Mouse (Mus musculus) stomach, embryonic 15.5 days (tissue): ENCODE data around the gene Syt1. TPM values are rescaled to one million over a fixed set of nuclear protein-coding genes. Genes with fewer than 3 reads are reported as not detected.

Experiments
- ATAC-seq: fragments of 200-750 bp; cut with Nextera tagmentation; 2 replicates; pipeline ENCODE4 v1.8.0; 2017; ENCODE audit warnings: low read depth, moderate number of reproducible peaks, moderate TSS enrichment; ENCODE audit not compliant: insufficient read depth, low FRiP score
- H3K27ac ChIP-seq: fragments of 300-500 bp; sonication (generic); 2 replicates; pipeline ENCODE4 v1.5.1; 2015; ENCODE audit warnings: mild to moderate bottlenecking, inconsistent platforms
- H3K27me3 ChIP-seq: fragments of 300-500 bp; sonication (generic); replicated peaks from 2 replicates; pipeline ENCODE4 v1.6.1; 2015; ENCODE audit warnings: inconsistent platforms
- H3K36me3 ChIP-seq: fragments of 300-500 bp; sonication (generic); 2 replicates; pipeline ENCODE4 v1.6.1; 2015; ENCODE audit warnings: inconsistent platforms
- H3K4me1 ChIP-seq: fragments of 300-500 bp; sonication (generic); 2 replicates; pipeline ENCODE4 v1.6.1; 2015; ENCODE audit warnings: inconsistent platforms
- H3K4me2 ChIP-seq: fragments of 300-500 bp; sonication (generic); 2 replicates; pipeline ENCODE4 v1.6.1; 2015; ENCODE audit warnings: mild to moderate bottlenecking, inconsistent platforms
- H3K4me3 ChIP-seq: fragments of 300-500 bp; sonication (generic); replicated peaks from 2 replicates; pipeline ENCODE4 v1.5.1; 2015; ENCODE audit warnings: inconsistent platforms
- H3K9ac ChIP-seq: fragments of 300-500 bp; sonication (generic); 2 replicates; pipeline ENCODE4 v1.6.1; 2015; ENCODE audit warnings: inconsistent platforms
- H3K9me3 ChIP-seq: fragments of 300-500 bp; sonication (generic); 2 replicates; pipeline ENCODE4 v1.6.1; 2016; ENCODE audit warnings: inconsistent platforms
- WGBS: fragments of 180-500 bp; shearing (Covaris S2); methylation state at CpG from one replicate; pipeline ENCODE4 v1.1.7; 2015; 5-methylcytosine and 5-hydroxymethylcytosine counted together
- polyA plus RNA-seq: library from polyadenylated mRNA; unstranded; fragments of >200 nt; fragmentation: Nextera tagmentation; extraction: Ambion mirVana; gene quantifications from 2 replicates; pipeline ENCODE4 v1.2.1, GENCODE M21; 2015

The Syt1 gene
- polyA plus RNA-seq, 1 experiment from 2014 or later = 7.2 TPM

- Histone ChIP-seq H3K4me3 (no peak overlapping the region), H3K27me3 (no peaks in the 10 kb centered on the region), H3K4me2 (no peak overlapping the region), H3K4me1 (no peaks in the 10 kb centered on the region), H3K9ac (no peak overlapping the region), H3K36me3 (no peaks in the 10 kb centered on the region), H3K9me3 (no peaks in the 10 kb centered on the region), H3K27ac (no peak overlapping the region)
- no peak for ATAC-seq
- 74% methylated on average over 8 of the region's 8 CpGs for WGBS
Measured at GRCm38 (mm10) chr10:108630841-108631240, 379.9 kb downstream of the Syt1 start.

DNA sequence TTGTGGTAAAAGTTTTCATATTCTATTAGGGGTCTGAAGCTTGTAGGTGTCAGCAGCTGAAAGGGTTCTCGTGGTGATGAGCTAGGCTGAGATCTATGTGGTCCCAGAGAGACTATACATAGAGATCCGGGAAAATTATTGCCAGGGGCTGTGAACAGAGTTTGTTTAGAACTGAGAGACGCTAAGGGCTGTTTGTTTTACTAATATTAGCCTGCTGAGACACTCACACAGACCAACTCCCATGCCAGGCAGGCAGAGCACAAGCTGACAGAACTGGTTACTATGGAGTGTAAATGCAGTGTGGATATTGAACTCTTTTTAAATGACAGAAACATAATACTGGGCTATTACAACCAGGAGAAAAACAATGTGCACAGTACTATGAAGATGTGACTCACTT lies 384.4 kb downstream of the Syt1 start:
- WGBS = 26% methylated on average over 3 of the region's 3 CpGs
- ATAC-seq = no peak
- Histone ChIP-seq H3K4me1 (no peaks in the 10 kb centered on the region), H3K27ac (no peak overlapping the region), H3K9me3 (no peaks in the 10 kb centered on the region), H3K36me3 (no peaks in the 10 kb centered on the region), H3K4me3 (no peak overlapping the region), H3K27me3 (no peaks in the 10 kb centered on the region), H3K4me2 (no peak overlapping the region), H3K9ac (no peak overlapping the region)

DNA sequence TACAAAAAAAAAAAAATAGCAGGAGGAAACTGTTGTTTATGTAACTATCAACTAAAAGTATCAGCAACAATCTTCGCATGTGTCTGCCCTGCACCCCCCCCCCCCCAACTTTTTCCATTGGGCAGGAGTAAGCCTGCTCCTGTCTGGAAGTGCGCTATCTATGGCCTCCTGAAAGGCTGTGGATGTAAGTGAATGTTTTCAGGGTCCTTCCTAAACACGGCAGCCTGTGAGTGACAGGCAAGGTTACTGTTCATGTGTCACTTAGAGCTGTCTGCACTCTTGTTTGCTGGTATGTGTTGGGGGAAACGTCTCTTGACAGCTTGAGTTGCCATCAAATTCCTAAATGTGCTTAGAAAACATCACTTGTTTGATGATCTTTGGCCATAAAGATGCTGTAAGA lies 387.8 kb downstream of the Syt1 start:
- H3K4me1 ChIP-seq = no peaks in the 10 kb centered on the region
- no peak overlapping the region for H3K4me2 ChIP-seq
- no peak overlapping the region for H3K4me3 ChIP-seq
- H3K9me3 ChIP-seq = no peaks in the 10 kb centered on the region
- no peak overlapping the region for H3K27ac ChIP-seq
- no peak overlapping the region for H3K9ac ChIP-seq
- no peaks in the 10 kb centered on the region for H3K36me3 ChIP-seq
- no peaks in the 10 kb centered on the region for H3K27me3 ChIP-seq
- ATAC-seq = no peak
- WGBS = 62% methylated on average over 4 of the region's 4 CpGs

- Histone ChIP-seq H3K27me3 (no peaks in the 10 kb centered on the region), H3K4me2 (no peak overlapping the region), H3K27ac (no peak overlapping the region), H3K4me1 (no peaks in the 10 kb centered on the region), H3K36me3 (no peaks in the 10 kb centered on the region), H3K9me3 (no peaks in the 10 kb centered on the region), H3K4me3 (no peak overlapping the region), H3K9ac (no peak overlapping the region)
- WGBS = 89% methylated on average over 5 of the region's 5 CpGs
- ATAC-seq = no peak
Measured at GRCm38 (mm10) chr10:108619861-108620260, 390.9 kb downstream of the Syt1 start.

DNA sequence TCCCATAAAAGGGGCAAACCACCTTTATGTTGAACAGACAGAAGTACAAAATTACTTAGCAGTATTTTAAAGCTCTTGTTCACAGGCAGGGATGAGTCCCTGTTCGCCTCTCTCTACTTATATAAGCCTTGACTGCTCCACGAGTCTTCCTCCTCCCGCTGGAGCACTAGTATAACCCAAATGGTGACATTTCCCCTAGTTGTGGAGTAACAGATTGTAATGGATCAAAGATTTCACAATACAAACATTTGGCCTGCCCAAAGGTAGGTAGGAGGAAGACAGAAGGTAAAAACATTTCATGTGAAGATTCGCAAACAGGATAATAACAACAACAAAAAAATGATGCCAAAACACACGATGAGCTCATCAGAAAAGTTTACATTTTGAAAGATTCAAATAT lies 391.6 kb downstream of the Syt1 start:
- no peak for ATAC-seq
- no peaks in the 10 kb centered on the region for H3K4me1 ChIP-seq
- H3K4me2 ChIP-seq = no peak overlapping the region
- H3K27me3 ChIP-seq = no peaks in the 10 kb centered on the region
- no peak overlapping the region for H3K27ac ChIP-seq
- no peaks in the 10 kb centered on the region for H3K9me3 ChIP-seq
- H3K9ac ChIP-seq = no peak overlapping the region
- WGBS = 88% methylated on average over 5 of the region's 5 CpGs
- H3K4me3 ChIP-seq = no peak overlapping the region
- H3K36me3 ChIP-seq = no peaks in the 10 kb centered on the region

DNA sequence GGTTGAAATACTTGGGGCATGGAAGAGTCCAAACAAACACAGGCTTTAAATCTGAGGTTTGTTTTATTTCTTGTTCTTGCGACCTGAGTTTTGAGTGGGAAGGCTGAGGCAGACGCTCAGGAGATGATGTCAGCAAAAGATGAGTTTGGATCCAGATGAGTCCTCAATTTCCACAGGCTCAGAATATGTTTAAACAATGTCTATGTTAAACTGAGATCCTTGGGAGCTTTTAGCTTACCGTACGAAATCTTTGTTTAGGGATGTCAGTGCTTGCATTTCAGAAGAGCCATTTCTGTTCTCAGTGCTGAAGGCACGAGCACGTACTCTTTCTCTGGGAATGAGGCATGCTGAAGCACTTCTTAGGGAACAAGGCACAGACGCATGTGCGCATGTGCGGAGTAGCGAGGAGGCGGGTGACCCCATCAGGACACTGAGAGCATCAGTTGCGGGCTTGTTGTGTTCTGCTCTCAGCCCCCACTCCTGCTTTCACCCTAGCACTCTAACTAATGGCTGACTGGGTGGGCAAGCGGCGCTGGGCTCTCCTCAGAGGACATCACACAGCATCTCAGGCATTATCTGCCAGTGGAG lies 400.6 kb downstream of the Syt1 start:
- no peak overlapping the region for H3K27ac ChIP-seq
- H3K4me2 ChIP-seq = no peak overlapping the region
- ATAC-seq = no peak
- H3K4me3 ChIP-seq = no peak overlapping the region
- no peak overlapping the region for H3K9ac ChIP-seq
- no peaks in the 10 kb centered on the region for H3K4me1 ChIP-seq
- 51% methylated on average over 14 of the region's 14 CpGs for WGBS
- no peaks in the 10 kb centered on the region for H3K27me3 ChIP-seq
- H3K36me3 ChIP-seq = no peaks in the 10 kb centered on the region
- no peaks in the 10 kb centered on the region for H3K9me3 ChIP-seq

- no peak overlapping the region for H3K27ac ChIP-seq
- no peaks in the 10 kb centered on the region for H3K4me1 ChIP-seq
- ATAC-seq = no peak
- H3K36me3 ChIP-seq = no peaks in the 10 kb centered on the region
- H3K27me3 ChIP-seq = no peaks in the 10 kb centered on the region
- H3K4me2 ChIP-seq = no peak overlapping the region
- no peaks in the 10 kb centered on the region for H3K9me3 ChIP-seq
- no peak overlapping the region for H3K4me3 ChIP-seq
- WGBS = 57% methylated on average over 8 of the region's 8 CpGs
- H3K9ac ChIP-seq = no peak overlapping the region
Measured at GRCm38 (mm10) chr10:108601672-108602412, 408.9 kb downstream of the Syt1 start.

DNA sequence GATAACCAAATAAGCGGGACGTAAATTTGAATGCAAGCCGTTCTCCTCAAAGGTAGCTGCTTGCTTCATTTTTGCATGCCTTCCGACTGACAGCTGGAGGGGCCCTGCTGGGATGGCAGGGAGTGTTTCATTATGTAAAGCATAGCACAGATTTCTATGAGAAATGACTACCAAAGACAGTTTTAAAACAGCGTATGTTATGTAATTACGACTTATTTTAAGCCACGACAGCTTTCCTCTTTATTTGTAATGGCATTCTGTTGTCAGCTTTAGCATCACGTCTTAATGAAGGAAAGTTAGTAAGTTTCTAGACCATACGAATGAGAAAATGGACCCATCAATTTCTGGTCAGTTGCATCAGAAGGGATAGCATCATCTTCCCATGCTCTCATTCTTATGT lies 410.1 kb downstream of the Syt1 start:
- no peaks in the 10 kb centered on the region for H3K27me3 ChIP-seq
- no peaks in the 10 kb centered on the region for H3K9me3 ChIP-seq
- H3K27ac ChIP-seq = no peak overlapping the region
- no peak for ATAC-seq
- WGBS = 80% methylated on average over 9 of the region's 9 CpGs
- peaks cover 1% of the 10 kb centered on the region; the same call in 1 of the 2 replicates for H3K4me1 ChIP-seq
- no peak overlapping the region for H3K4me2 ChIP-seq
- H3K36me3 ChIP-seq = no peaks in the 10 kb centered on the region
- no peak overlapping the region for H3K9ac ChIP-seq
- no peak overlapping the region for H3K4me3 ChIP-seq

- WGBS = 95% methylated on average over 1 of the region's 1 CpGs
- no peaks in the 10 kb centered on the region for H3K36me3 ChIP-seq
- H3K27me3 ChIP-seq = no peaks in the 10 kb centered on the region
- no peak overlapping the region for H3K4me2 ChIP-seq
- no peaks in the 10 kb centered on the region for H3K9me3 ChIP-seq
- no peak overlapping the region for H3K27ac ChIP-seq
- no peak overlapping the region for H3K9ac ChIP-seq
- no peak for ATAC-seq
- H3K4me3 ChIP-seq = no peak overlapping the region
- H3K4me1 ChIP-seq = peaks cover 4% of the 10 kb centered on the region; the same call in 1 of the 2 replicates
Measured at GRCm38 (mm10) chr10:108597385-108597784, 413.4 kb downstream of the Syt1 start.

DNA sequence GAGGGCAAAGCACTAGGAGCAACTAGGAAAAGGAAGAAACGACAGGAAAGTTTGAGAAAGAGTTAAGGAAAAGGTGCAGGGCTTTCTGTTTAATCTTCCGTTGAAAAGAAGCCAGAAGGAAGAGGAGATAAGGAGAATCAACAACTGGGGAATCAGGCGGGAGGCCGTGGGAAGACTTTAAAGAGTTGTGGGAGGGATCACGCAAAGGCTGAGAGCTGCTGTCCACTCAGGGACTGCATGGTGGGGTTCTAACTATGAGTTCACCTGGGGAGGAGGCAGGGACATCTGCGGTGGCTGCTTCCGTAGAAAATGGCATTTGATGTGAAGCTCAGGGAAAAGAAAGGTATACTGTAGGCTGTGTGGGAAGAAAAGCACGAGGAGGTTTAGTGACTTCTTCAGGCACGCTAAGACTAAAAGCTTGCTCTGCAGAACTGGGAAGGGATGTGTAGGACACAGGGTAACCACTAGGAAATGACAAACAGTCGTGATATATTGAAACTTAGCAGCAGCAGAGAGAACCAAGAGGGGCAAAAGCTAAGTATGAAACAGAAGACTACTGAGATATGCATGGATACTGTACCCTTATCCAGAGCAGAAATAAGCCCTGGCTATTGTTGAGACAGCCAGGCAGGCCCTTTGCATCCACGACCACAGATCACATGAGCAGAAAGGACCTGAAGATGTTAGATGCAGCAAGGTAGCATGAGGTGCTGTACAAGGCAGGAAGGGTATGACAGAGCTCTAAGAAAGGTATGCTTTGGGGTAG lies 414.4 kb downstream of the Syt1 start:
- H3K9me3 ChIP-seq = no peaks in the 10 kb centered on the region
- H3K27ac ChIP-seq = no peak overlapping the region
- no peak overlapping the region for H3K4me3 ChIP-seq
- H3K4me2 ChIP-seq = peak overlapping the region; percentile 33
- H3K27me3 ChIP-seq = no peaks in the 10 kb centered on the region
- peaks cover 4% of the 10 kb centered on the region; the same call in 1 of the 2 replicates for H3K4me1 ChIP-seq
- H3K9ac ChIP-seq = no peak overlapping the region
- no peaks in the 10 kb centered on the region for H3K36me3 ChIP-seq
- 21% methylated on average over 11 of the region's 11 CpGs for WGBS
- ATAC-seq = peak; percentile 43; the same call in 1 of the 2 replicates

DNA sequence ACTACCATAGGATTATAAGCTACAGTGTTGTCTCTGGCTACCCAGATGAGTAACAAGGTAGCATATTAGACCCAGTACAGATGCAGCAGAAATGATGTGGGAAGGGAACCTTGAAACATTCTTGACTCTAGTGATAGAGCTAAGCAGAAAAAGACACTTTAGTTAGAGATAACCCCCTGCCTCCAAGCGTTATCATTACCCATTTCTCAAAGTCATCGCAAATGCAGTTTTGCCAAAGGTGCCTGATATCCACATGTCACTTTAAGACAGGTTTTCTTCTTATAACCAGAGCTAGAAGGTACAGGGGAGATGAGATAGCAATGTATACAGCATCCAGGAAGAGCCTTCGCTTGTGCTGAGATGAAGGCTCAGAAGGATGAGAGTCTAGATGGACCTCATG lies 421.4 kb downstream of the Syt1 start:
- no peak for ATAC-seq

DNA sequence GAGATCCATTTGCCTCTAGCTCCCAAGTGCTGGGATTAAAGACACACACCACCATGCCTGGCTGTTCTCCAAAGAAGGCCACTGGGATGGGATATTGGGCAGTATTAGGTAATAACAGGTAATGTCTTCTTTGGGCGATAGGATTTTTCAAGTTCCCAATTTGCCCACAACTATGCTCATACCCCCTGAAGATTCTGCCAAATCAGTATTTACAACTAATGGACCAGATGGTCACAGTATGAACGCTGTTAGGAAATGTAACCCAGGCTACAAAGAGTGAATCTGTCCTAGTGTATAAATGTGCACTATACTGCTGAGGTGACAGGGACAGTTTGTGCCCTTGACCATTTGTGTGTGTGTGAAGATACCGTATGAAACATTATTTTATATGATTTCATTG lies 421.9 kb downstream of the Syt1 start:
- no peaks in the 10 kb centered on the region for H3K27me3 ChIP-seq
- no peak overlapping the region for H3K4me2 ChIP-seq
- no peak overlapping the region for H3K27ac ChIP-seq
- H3K4me1 ChIP-seq = no peaks in the 10 kb centered on the region
- H3K9me3 ChIP-seq = no peaks in the 10 kb centered on the region
- H3K9ac ChIP-seq = no peak overlapping the region
- no peak overlapping the region for H3K4me3 ChIP-seq
- WGBS = 85% methylated on average over 3 of the region's 3 CpGs
- no peaks in the 10 kb centered on the region for H3K36me3 ChIP-seq
- ATAC-seq = no peak

More for the DNA sequence above, 421.4 kb downstream of the Syt1 start:
- H3K4me2 ChIP-seq = no peak overlapping the region
- H3K36me3 ChIP-seq = no peaks in the 10 kb centered on the region
- H3K27me3 ChIP-seq = no peaks in the 10 kb centered on the region
- H3K27ac ChIP-seq = no peak overlapping the region
- H3K9ac ChIP-seq = no peak overlapping the region
- no peak overlapping the region for H3K4me3 ChIP-seq
- 78% methylated on average over 3 of the region's 3 CpGs for WGBS
- H3K9me3 ChIP-seq = no peaks in the 10 kb centered on the region
- H3K4me1 ChIP-seq = no peaks in the 10 kb centered on the region
